Mouse (Mus musculus) gastrocnemius, postnatal 4 days (tissue): Measurements from ENCODE around the gene Ptpre. TPM values are rescaled to one million over a fixed set of nuclear protein-coding genes. Genes with fewer than 3 reads are reported as not detected.
A peak's percentile ranks its signal among the peaks of the same experiment; 100 is the strongest.

Experiments
- DNase-seq, 2 experiments: peaks; one replicate each; pipeline ENCODE4 v3.0.0; 2021 to 2022; ENCODE audit warnings: low spot score in 2 of 2, mixed read lengths in 2 of 2
- total RNA-seq, 2 experiments: library from RNA; stranded (reverse); gene quantifications; 2 replicates each; pipeline ENCODE4 v1.2.3; 2021

The Ptpre gene
- total RNA-seq, 2 experiments from 2014 or later, result 9.2 to 10.3 TPM

GRCm38 (mm10) chr7:135639361-135639760, 102.1 kb downstream of the Ptpre start:
- no peak for DNase-seq

GRCm38 (mm10) chr7:135641698-135642507, 104.6 kb downstream of the Ptpre start:
- DNase-seq, result peak in 1 of 2 experiments; percentile 41

DNA sequence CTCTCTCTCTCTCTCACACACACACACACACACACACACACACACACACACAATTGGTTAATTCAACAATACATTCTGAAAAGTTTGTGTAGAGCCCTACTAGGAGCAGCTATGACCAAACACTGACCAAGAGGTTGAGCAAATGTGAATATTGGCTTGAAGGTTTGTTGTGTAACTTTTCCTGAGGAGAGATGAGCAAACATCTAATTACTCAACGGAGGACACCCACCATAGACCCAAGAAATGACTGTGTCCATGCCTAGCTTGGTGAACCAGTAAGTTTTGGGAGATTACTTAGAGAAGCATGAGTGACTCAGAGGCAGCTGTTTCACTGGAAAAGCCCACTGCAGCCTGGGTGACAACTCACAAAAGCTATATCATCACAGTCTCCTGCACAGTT, 107.2 kb downstream of the Ptpre start:
- DNase-seq, result no peak

DNA sequence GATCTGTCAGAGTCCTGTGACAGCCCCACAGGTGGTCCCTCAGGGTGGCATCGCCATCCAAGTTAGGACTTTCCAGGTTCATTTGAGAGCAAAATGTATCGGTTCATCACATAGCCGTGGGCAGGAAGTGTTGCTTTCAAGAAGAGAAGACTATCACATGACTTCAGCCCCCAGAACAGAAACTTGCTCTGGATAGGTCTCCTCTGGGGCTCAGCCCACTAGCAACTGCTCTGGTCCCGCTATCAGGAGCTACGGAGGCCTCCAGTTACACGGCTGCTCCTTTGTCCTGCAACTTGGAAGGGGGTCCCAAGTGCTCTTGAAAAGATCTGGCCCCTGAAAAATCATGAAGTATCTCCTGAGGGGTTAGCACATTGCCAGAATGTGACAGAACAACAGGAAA, 109.7 kb downstream of the Ptpre start:
- no peak for DNase-seq

- no peak for DNase-seq
Measured at GRCm38 (mm10) chr7:135648821-135649220, 111.5 kb downstream of the Ptpre start.

DNA sequence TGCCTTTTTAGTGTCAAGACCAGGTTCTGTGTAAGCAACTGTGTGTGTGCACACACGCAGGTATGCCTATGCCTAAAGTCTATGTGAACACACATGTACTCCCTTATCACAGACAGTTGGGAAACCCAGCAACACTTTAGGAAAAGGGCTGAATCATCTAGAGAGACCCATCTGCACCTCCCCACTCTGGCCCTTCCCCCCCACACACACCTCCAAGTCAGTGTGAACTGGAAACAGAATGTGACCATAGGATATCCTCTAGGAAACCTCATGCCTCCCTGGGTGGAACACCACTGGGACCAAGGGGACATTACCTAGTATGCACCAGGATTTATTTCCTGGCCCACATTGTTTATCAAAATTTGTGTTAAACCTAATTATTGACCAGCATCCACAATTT, 112.0 kb downstream of the Ptpre start:
- no peak for DNase-seq

DNA sequence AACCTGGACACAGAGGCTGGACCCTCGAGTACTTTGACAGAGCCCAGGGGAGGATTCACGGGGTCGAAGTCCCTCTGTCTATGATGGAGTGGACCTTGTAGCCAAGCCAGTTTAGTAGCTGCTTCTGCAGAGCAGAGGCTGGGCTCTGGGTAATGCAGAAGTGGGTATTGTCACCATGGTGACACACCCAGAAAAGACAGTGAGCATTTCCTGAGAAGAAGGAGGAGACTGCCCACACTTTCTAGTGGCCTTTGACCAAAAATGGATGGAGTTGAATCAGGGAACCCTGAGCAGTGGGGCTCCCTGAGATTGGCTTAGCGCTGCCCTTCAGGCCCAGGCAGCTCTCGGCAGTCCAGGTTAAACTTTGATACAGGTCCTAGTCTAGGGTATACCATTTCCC, 112.8 kb downstream of the Ptpre start:
- DNase-seq, result no peak

DNA sequence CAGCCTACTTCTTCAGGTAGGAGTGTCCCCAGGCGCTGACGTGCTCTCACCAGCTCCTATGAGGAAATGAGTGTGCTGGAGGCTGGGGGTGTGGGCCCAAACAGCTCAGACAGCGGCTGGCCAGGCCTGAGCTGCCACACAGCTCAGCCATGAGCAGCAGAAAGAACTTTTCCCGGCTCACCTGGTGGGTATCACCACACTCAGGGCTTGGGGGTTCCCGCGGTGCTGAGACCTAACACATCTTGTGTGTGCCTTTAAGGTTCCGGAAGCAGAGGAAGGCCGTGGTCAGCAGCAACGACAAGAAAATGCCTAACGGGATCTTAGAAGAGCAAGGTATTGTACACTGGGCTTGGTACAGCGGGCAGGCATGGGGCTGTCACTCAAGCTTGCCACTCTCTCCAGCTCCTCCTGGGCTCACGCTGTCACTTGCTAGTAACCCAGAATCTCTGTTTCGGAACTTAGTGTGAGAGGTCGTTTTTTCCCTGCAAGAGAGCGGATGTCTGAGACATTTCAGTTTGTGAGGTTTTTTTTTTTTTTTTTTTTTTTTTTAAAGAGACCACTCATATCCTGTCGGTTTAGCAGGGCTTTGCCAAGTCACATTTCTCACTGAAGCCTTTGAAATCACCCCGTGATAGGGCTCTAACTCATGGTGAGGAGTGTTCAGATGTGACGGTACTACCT, 114.7 kb downstream of the Ptpre start:
- no peak for DNase-seq

- no peak for DNase-seq
Measured at GRCm38 (mm10) chr7:135652781-135653180, 115.5 kb downstream of the Ptpre start.

DNA sequence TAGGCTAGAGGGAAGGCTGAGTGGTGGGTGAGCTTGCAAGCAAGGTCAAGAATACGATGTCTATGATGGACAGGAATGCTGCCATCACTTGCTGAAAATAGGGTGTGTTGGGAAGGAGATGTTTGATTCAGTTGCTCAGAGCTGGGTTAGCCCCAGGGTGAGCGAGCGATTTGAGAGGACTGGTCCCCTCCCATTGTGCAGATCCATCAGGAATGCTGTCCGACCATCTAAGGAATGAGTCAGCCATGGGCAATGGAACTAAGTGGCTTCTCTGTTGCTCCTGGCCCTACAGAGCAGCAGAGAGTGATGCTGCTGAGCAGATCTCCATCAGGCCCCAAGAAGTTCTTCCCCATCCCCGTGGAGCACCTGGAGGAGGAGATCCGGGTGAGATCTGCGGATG, 116.3 kb downstream of the Ptpre start:
- DNase-seq, result no peak

GRCm38 (mm10) chr7:135654288-135654687, 117.0 kb downstream of the Ptpre start:
- no peak for DNase-seq

DNA sequence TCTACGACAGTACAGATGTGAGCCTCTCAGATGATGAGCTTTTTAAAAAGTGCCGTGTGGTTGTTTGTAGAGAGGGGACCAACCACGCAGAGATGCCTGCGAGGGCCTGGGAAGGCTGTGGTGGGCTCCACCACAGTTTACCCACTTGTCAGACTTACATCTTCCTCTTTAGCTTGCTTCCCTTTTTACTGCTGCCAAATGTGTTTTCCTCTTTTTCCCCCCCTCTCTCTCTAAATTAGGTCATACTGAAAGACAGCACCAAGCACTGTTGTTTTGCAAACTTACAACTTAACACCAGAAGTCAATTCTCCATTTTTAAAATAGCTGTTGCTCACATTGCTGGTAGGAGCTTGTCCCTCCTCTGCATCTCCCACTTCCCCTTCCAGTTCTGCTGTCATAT, 117.8 kb downstream of the Ptpre start:
- no peak for DNase-seq

GRCm38 (mm10) chr7:135658150-135658549, 120.9 kb downstream of the Ptpre start:
- DNase-seq, result no peak

GRCm38 (mm10) chr7:135659314-135659935, 122.1 kb downstream of the Ptpre start:
- no peak for DNase-seq

DNA sequence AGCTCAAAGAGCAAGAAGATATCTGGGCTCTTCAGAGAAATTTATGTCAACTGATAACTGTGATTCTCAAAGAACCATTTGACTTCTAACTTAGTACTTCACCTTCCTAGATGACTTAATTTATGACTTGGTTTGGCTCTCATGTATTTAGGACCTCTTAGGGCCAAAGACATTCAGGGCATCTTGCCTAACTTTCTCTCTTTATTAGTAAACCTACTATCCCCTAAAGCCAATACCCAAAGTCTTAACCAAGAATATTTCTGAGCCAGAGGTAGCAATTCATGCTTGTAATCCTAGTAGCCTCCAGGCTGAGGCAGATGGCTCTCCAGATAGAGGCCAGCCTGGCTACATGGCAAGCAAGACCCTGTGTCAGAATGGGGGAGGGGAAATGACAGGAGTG, 123.0 kb downstream of the Ptpre start:
- no peak for DNase-seq

GRCm38 (mm10) chr7:135664211-135664610, 126.9 kb downstream of the Ptpre start:
- no peak for DNase-seq

DNA sequence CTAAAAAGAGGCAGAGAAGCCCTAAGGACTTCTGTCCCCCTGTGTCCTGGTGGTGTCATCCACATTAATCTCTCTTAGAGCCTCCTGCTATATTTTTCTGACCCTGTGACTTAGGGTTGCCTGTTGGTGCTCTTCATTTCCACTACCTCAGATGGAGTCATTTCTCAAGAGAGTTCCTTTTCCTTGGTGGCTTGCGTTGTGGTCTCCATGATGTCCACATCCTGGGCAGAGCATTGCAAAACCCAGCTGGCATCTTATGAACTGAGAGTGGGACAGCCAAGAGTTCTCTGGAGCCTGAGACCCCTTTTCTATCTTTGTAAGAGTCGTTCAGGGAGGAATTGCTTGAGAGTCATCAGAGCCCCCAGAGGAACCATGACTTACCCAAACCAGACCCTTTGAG, 129.0 kb downstream of the Ptpre start:
- no peak for DNase-seq

GRCm38 (mm10) chr7:135668852-135669739, 131.8 kb downstream of the Ptpre start:
- DNase-seq, result peak in 1 of 2 experiments; percentile 62

DNA sequence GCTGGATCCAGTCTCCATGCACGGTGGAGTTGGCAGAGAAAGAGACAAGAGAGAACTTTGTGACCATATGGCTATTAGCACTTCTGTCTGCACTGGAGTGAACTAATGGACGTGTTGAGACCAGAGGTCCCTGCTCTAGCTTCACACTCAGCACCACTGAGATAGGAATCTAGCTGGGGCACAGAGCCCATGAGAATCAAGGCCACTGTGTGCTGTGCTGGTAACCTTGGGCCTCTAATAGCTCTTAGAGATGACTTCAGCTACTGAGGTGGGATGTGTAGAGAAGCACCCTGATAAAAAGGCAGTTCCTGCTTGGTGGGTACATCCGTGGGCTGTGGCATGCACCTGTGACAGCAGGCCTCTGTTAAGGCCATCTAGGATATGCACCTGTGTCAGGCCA, 136.3 kb downstream of the Ptpre start:
- no peak for DNase-seq

GRCm38 (mm10) chr7:135676722-135677121, 139.4 kb downstream of the Ptpre start:
- DNase-seq, result no peak

DNA sequence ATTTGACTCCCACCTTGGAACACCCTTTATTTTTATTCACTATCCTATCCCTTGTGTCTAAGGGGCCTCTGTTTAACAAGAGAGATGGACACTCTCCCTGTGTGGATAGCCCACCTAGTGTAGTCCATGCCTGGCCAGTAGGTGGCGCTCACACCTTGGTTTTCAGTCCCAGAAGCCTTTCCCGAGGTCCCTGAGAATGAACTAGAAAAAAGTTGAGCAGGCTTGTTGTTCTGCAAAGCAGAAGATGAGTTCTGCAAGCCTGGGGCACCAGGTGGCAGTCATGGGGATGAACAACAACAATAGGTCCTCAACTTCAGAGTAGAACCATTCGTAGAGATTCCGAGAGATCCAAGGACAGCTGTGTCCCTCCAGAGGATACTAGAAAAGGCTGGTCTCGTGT, 143.1 kb downstream of the Ptpre start:
- DNase-seq, result peak; percentile 48 to 71
